Mouse (Mus musculus) naive thymus-derived CD4-positive, alpha-beta T cell, adult 2 months (primary cell): ENCODE data around the gene Ak2.
A peak's percentile ranks its signal among the peaks of the same experiment; 100 is the strongest.

Experiments
- DNase-seq: peaks from one replicate; pipeline ENCODE4 v3.0.0-alpha.2; 2011; ENCODE audit warnings: low read depth

Gene Ak2

GRCm38 (mm10) chr4:129048501-129049305, 56.9 kb downstream of the Ak2 start:
- DNase-seq = peak; percentile 43

DNA sequence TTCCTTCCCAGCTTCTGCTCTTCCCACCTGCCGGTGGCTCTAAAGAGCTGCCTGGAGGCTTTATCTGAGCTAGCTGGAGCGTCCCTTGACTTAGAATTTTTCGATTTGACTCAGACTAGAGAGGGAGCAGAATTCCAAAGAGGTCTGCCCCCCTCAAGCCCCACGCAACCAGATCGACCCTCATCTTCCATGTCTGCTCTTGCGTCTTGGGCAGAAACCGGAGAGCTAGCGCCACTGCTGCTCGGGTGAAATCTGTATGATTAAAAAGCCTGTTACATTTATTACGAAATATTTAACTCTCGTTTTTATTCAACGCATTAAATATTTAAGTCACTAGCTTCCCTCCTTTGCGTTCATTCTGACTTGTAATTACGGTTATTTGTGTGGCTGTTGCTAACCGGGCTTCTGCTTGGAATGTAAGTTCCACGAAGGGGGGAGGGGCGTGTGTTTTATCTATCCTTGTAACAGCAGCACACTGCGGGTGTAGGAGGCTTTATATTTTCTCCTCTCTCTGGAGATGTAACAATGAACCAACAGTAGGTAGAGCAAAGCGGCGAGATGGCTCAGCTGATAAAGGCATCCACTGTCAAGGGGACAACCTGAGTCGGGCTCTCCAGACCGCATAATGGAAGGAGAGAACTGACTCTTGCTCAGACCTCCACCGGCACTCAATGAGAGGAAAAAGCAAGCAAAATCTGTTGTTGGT, 57.7 kb downstream of the Ak2 start:
- peak; percentile 50 for DNase-seq

- no peak for DNase-seq
These were observed 58.6 kb downstream of the Ak2 start for GRCm38 (mm10) chr4:129050365-129050764.

DNA sequence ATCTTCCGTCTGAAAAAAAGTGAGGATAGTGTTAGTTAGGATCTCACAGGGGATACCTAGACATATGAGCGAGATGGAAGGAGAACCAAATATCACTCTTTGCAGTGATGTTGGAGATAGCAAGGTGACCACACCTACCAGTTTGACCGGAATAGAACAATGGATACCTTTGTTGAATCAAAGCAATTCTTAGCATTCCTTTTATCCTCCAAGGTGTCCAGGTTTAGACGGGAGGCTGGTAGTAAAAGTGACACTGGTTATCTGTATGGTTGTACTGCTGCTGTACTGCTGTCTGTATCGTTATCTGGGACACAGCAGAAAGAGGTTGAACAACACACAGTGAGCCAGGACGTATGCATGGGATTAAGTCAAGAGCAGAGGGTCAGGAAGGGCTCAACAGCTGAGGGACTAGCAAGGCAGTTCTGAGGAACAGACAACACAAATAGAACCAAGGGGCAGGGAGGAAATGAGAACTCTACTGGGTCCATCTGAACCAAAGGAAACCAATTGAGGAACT, 59.2 kb downstream of the Ak2 start:
- DNase-seq = no peak

DNA sequence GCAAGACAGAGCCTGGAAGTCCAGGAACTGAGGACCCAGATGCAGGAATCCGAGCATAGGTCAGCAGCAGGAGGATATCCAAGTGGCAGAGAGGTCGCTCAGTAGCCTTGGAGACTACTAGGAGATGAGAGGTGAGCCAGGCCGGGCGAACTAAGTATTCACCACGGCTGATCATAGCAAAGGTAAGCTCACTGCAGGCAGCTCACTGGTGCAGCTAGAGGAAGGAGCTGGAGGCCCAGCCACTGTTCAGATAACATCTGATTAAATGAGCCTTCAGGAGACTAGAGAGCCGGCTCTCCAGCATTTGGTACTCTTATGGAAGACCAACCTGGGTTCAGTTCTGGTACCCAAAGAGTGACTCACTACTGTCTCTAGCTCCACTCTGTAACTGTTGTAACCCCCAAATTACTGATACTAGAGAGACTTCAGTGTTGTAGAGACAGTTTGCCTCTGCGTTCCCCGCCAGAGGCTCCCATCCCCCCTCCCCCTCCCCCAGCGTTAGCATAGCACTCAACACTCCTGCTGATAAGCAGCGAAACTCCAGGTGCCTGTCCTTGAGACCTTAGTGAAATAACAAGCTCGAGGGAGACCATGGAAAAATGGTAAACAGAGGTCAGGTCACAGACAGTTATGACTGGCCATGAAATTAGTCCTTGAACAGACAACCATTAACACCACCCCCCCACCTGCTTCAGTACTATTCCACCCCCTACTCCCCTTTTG, 59.9 kb downstream of the Ak2 start:
- DNase-seq = no peak

DNA sequence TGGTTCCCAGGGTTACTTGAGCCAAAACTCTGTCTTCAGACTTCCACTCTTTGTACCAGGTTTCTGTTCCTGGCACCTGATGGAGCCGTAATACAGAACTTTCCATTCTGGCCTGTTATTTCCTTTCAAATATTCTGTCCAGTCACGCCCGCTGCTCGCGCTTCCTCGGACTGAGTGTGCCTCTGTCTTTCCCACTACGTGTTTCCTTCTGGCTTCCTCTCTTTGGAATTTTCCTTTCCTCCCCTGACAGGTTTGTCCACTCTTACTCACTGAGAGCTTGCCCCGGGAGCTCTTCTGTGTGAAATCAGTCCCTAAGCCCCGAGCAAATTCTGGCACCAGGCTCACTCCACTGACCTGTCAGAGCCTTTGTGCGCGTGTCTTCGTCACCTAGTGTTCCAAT, 63.0 kb downstream of the Ak2 start:
- DNase-seq = no peak

DNA sequence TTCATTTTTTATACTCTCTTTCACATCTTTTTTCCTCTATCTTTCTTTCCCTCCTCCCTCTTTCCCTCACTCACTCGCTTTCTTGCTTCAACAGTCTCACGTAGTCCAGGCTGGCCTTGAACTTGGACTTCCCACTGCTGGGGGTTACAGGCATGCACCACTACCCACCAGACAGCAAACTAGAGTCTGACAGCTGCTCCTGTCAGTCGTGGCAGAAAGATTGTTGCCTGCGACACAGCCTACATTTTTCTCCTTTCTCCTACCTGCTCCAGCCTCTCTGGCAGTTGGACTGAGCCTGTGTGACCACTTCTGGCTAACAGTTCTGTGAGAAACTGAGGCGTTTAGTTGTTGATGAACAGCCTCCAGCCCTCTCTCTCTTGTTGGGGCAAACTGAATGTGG, 63.8 kb downstream of the Ak2 start:
- DNase-seq = no peak

GRCm38 (mm10) chr4:129057533-129058206, 65.9 kb downstream of the Ak2 start:
- DNase-seq = peak; percentile 96

DNA sequence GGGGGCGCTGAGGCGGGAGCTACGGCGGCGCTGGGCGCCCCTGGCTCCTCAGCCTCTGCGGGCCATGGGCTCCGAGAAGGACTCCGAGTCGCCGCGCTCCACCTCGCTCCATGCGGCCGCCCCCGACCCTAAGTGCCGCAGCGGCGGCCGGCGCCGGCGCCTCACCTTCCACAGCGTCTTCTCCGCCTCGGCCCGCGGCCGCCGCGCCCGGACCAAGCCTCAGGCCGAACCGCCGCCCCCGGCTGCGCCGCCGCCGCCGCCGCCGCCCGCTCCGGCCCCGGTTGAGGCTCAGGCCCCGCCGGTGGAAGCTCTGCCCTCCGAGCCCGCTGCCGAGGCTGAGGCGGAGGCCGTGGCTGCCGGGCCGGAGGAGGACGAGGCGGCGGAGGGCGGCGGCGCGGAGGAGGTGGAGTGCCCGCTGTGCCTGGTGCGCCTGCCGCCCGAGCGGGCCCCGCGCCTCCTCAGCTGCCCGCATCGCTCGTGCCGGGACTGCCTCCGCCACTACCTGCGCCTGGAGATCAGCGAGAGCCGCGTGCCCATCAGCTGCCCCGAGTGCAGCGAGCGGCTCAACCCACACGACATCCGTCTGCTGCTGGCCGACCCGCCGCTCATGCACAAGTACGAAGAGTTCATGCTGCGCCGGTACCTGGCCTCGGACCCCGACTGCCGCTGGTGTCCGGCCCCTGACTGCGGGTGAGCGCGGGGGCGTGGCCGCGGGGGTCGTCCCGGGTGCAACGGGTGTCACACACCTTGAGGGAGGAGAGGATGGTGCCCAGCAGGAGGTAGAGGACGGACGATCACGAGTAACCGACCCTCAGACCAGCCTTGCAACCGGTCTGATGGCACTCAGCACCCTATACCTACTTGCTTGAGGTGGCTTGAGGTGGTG, 66.7 kb downstream of the Ak2 start, which contains the start of gene Rnf19b:
Gene Rnf19b (plus strand): TSS at position 65 of the 886 bp plus-strand sequence.
- DNase-seq = peak; percentile 64

GRCm38 (mm10) chr4:129059125-129059551, 67.4 kb downstream of the Ak2 start:
- peak; percentile 63 for DNase-seq

DNA sequence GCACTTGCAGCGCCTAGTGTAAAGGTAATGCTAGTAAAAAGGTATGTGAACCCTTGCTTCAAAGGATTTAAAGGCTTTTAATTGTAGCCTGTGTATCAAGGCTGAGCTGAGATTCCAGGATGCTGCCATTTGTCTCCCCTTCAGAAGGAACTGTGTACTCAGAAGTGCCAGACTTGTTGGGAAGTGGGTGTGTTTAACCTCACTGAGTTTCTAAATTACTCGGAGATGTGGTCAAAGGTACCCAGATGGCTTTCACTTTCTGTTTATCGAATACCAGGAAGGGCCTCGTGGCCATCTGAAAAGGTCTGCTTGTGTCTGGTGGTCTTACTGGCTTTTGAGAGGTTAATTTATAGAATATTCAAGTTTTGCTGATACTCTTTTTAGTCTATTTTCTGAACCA, 68.2 kb downstream of the Ak2 start:
- peak; percentile 49 for DNase-seq
